Mouse (Mus musculus) heart, postnatal 36 days (tissue): ENCODE data around the gene Trmt1l. TPM values are rescaled to one million over a fixed set of nuclear protein-coding genes. Genes with fewer than 3 reads are reported as not detected.
A peak's percentile ranks its signal among the peaks of the same experiment; 100 is the strongest.
"Not testable (repeated sequence)": the region's sequence is repeated elsewhere in the genome, so short reads cannot be mapped to it uniquely, and the experiment has no call there.

Source experiments
- DNase-seq, 2 experiments: peaks; one replicate each; pipeline ENCODE4 v3.0.0; 2021 to 2022
- intact Hi-C: fragments of 180-260 bp; cut with DNase I; formaldehyde crosslinking; loops from one replicate; pipeline ENCODE4 v1.15.1; 2025
- total RNA-seq, 2 experiments: library from RNA; stranded (reverse); gene quantifications; 2 replicates each; pipeline ENCODE4 v1.2.3; 2021

Gene Trmt1l
- total RNA-seq = 10 to 100 TPM; 20.0 to 20.3 TPM

DNA sequence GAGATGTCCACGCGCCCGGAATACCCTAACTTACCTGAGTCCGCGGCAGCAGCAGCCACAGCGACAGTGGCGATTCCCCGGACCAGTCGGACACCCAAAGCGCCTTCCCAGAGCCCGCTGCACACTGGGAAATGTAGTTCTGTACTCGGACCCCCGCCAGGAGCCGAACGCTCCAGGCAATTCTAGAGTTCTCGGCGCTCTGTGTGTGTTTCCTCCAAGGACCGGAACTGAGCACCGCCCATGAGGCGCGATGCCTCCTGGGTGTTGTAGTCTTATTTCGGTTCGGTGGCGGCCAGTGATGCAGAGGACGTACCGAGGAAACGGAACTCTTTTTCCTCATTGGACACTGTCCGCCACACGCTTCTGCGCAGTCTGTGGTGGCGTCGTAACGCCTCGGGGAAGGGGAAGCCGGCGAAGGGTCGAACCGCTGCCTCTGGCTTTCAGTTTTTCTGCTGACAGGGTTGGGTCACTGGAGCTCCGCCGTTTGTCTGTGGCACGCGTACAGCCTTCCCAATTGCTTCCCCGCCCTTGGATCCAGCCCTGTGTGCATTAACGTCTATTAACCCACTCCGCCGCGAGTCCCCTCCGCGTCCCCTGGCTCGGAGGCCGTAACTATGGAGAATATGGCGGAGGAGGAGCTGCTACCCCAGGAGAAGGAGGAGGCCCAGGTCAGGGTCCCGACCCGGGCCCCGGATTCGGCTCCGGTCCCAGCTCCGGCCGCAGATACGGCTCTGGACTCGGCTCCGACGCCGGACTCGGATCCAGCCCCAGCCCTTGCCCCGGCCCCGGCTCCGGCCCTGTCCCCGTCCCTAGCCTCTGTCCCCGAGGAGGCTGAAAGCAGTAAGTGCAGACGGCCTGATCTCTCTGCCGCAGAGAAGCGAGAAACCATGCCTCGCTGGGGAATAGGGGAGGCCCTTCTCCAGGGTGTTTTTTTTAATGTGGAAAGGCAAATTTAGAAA lies at the start of gene Trmt1l, which contains the start of gene Swt1:
Trmt1l (plus strand) TSS at position 280 of the 959 bp plus-strand sequence.
Swt1 (minus strand) TSS at position 193 of the 959 bp plus-strand sequence.
- intact Hi-C loops = loop anchor here (5.0 kb wide), 1 partner anchor 1036 kb away; the partner anchor contains the start of genes Odr4 and Tpr

DNA sequence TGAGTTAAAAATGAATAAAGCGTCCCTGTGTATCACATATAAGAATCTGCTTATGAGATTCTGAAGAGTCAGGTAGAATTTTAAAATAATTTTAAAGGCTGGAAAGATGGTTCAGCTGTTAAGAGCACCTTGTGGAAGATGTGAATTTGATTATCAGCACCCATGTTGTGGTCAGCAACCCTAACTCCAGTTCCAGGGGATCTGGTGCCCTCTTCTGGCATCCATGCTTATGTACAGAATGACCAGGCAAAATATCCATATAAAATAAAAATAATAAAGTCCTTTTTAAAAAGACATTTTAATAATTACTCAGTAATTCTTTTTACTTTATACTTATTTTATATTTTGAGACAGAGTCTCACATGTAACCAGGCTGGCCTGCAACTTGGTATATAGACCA lies 38.3 kb upstream of the Trmt1l start:
- intact Hi-C loops = loop anchor here (2.0 kb wide), 1 partner anchor 355 kb away; no protein-coding TSS in a partner anchor
- DNase-seq = peak in 1 of 2 experiments; percentile 25

More for the DNA sequence above, at the start of gene Trmt1l, which contains the start of gene Swt1:
- peak; percentile 97 for DNase-seq

DNA sequence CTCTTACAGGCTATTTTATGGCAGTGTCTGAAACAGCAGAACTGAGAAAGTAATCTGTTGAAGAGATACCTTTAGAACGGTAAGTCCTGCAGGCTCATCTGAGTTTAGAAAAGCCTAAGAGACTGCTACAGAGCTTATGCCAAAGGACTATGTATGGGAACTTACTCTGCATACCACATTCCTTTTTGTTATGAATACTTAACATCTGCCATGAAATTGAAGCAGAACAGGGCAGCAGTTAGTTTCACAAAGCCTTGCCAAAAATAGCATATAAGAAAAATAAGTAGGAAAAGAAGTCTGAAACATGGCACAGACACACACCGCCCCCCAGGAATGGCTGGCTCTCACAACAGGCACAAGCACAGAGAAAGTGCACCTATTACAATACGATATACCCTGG lies 18.5 kb upstream of the Trmt1l start:
- intact Hi-C loops = no loop called here

DNA sequence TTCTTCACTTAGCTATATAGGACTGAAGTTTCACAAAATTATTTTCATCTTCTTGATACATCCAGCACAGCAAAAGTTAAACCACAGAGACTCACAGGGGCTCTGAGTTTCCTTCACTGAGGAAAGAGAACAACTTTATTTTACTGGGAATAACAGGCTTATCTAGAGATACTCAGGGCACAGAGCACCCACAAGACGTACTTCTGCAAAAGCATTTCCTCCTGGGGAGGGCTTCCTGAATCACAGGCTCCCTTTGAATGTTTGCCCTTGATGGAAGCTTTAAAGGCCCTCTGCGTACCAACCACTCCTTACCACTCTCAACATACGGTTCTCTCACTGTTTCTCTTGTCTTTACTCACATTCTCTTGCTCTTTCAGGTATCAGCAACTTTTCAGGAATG lies 6.2 kb upstream of the Trmt1l start:
- no peak for DNase-seq
- intact Hi-C loops = no loop called here

More for the DNA sequence above, 18.5 kb upstream of the Trmt1l start:
- DNase-seq = no peak

GRCm38 (mm10) chr1:151426947-151427600 lies 1.3 kb upstream of the Trmt1l start:
- intact Hi-C loops = loop anchor here (5.0 kb wide), 1 partner anchor 1035 kb away; the partner anchor contains the start of genes Odr4 and Tpr

DNA sequence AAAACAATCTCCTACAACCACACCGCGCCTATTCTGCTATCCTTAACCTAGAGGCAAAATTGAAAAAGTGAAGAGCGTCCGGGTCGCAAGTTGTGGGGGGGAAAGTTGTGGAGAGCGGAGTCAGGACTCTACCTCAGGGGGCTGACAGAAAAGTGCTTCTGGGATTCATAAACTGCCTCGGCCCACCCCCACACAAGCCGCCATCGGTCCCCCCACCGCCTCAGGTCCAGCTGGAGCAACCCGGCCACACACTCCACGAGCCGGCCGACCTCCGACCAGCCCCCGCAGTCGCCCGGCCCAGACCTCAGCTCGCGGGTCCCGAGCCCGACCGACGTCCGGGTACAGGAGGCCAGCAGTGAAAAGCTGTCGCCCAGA lies 467 bp upstream of the Trmt1l start:
- DNase-seq = no peak
- intact Hi-C loops = loop anchor here (5.0 kb wide), 1 partner anchor 1036 kb away; the partner anchor contains the start of genes Odr4 and Tpr

More at GRCm38 (mm10) chr1:151426947-151427600, 1.3 kb upstream of the Trmt1l start:
- no peak for DNase-seq

GRCm38 (mm10) chr1:151429316-151429715 lies 974 bp downstream of the Trmt1l start:
- intact Hi-C loops = loop anchor here (5.0 kb wide), 1 partner anchor 1037 kb away; the partner anchor contains the start of genes Odr4 and Tpr
- DNase-seq = no peak

DNA sequence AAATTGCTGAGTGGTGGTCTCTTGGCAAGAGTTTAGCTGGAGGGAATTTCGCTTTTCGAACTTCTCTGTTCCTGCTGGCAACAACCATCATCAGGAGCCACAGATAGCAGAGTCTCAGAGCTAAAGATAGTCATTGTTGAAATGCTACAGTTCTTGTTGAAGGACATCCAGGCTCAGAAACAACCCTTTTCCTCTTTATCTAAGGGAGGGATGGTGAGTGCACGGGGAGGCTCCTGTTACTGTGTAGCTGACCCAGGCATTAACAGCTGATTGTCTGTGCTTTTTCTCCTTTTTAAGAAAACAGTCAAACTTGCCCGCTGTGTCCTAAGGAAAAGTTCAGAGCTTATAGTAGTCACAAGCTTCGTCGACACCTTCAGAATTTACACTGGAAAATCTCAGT lies 7.1 kb downstream of the Trmt1l start:
- no peak for DNase-seq
- intact Hi-C loops = no loop called here

GRCm38 (mm10) chr1:151449866-151450265 lies 21.5 kb downstream of the Trmt1l start:
- DNase-seq = no peak
- intact Hi-C loops = no loop called here

DNA sequence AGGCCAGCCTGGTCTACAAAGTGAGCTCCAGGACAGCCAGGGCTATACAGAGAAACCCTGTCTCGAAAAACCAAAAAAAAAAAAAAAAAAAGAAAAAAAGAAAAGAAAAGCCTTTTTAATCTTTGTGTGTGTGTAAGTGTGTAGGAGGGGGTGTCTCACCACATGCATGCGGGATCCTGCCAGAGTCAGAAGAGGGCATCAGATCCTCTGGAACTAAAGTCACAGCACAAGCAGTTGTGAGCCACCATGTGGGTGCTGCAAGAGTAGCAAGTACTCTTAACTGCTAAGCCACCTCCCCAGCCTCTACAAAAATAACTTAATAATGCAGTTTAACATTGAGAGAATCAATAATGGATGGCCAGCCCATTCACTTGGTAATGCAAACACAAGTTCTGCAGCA lies 22.5 kb downstream of the Trmt1l start:
- intact Hi-C loops = no loop called here
- no peak for DNase-seq

- no peak for DNase-seq
- intact Hi-C loops = no loop called here
Measured at GRCm38 (mm10) chr1:151451946-151452345, 23.6 kb downstream of the Trmt1l start.

DNA sequence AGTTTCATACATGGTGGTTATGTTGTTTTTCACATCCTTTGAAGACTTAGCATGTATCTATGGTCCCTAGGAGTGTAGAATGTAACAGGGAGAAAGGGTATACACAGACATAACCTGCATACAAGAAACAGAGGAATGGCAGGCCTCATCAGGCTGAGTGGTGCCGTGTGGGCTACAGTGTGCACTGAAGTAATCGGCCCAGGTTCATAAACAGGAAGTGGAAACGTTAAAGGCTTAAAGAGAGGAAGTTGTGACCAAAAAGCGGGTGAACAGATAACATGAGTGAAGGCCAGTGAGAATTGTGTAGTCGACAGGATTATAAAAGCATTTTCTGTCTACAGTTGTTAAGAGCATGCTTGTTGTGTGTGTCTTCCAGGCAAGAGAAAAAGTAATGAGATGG lies 28.7 kb downstream of the Trmt1l start:
- DNase-seq = no peak
- intact Hi-C loops = no loop called here

- DNase-seq = no peak
- intact Hi-C loops = loop anchor here (5.0 kb wide), 1 partner anchor 246 kb away; no protein-coding TSS in a partner anchor
Measured at GRCm38 (mm10) chr1:151461265-151461664, 32.9 kb downstream of the Trmt1l start.

GRCm38 (mm10) chr1:151464914-151465313 lies 36.6 kb downstream of the Trmt1l start:
- intact Hi-C loops = loop anchor here (5.0 kb wide), 1 partner anchor 242 kb away; no protein-coding TSS in a partner anchor
- DNase-seq = no peak

- intact Hi-C loops = no loop called here
Measured at GRCm38 (mm10) chr1:151466571-151466970, 38.2 kb downstream of the Trmt1l start.

DNA sequence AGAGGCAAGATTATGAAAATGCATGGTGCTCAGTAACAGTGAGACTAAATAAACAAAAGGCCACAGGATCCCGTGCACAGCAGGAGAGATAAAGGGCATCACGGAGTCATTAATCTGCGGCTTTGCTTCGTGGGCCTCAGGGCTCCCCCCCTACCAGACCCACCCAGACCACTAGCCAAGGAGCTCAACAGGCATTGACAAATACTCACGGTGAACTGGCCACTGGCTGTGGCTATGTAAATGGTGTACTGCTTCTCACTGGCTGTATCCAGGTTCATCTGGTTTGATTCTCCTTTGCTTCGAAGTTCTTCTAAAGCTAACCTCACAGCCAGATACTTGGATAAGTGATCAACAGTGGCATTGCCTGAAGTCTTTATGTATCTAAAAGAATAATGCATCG lies 43.1 kb downstream of the Trmt1l start:
- no peak for DNase-seq

More at GRCm38 (mm10) chr1:151466571-151466970, 38.2 kb downstream of the Trmt1l start:
- no peak for DNase-seq

GRCm38 (mm10) chr1:151472386-151472785 lies 44.0 kb downstream of the Trmt1l start:
- intact Hi-C loops, DNase-seq: not testable (repeated sequence)

More for the DNA sequence above, 43.1 kb downstream of the Trmt1l start:
- intact Hi-C loops = no loop called here

DNA sequence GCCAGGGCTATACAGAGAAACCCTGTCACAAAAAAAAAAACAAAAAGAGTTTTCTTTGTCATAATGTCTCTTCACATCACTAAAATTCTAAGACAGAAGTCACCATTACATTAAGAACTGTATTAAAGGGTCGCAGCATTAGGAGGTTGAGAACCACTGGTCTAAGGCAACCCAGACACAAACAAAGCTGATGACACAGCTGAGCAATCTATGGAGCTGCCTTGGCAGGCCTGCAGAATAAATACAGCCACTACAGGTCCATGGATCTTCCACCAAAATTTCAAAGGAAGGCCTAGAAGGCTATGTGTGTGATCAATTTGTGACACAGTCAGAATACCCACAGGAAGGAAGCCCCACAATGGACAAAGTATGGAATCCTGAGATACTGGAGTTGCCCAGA lies 54.2 kb downstream of the Trmt1l start:
- no peak for DNase-seq

GRCm38 (mm10) chr1:151483568-151483967 lies 55.2 kb downstream of the Trmt1l start:
- no peak for DNase-seq
- intact Hi-C loops = no loop called here

More for the DNA sequence above, 54.2 kb downstream of the Trmt1l start:
- intact Hi-C loops = no loop called here

- intact Hi-C loops = no loop called here
- no peak for DNase-seq
Measured at GRCm38 (mm10) chr1:151484754-151485153, 56.4 kb downstream of the Trmt1l start.

DNA sequence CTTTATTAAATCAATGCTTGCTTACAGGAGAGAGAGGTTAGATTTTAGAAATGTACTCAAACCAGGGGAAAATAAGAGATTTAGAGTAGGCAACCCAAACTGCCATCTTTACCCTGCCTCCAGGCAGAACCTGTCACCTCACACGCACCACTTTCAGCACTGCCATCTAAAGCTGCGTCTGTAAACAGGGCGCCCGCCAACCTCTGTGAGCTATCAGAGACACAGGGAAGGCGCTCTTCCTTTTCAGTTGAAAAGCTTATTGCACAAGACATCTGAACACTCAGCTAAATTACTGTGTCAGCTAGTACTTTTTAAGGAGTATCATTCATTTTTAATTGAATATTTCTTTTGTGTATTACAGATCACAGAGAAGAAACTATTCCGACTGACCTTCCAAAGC lies 61.5 kb downstream of the Trmt1l start:
- DNase-seq = no peak

More for the DNA sequence above, 61.5 kb downstream of the Trmt1l start:
- intact Hi-C loops = loop anchor here (5.0 kb wide), 1 partner anchor 217 kb away; no protein-coding TSS in a partner anchor
